Mouse (Mus musculus) mammary gland, adult 2 months (tissue): Measurements from ENCODE around the gene Tti1. TPM values are rescaled to one million over a fixed set of nuclear protein-coding genes. Genes with fewer than 3 reads are reported as not detected.

Experiments
- polyA plus RNA-seq: library from polyadenylated mRNA; depleted of rRNA; stranded (reverse); fragments of >200 nt; gene quantifications from 2 replicates; pipeline ENCODE4 v1.2.3, GENCODE M21; 2012; ENCODE audit warnings: low replicate concordance; rRNA removed

The Tti1 gene
- 17.4 and 24.9 TPM in 2 replicates for polyA plus RNA-seq

DNA sequence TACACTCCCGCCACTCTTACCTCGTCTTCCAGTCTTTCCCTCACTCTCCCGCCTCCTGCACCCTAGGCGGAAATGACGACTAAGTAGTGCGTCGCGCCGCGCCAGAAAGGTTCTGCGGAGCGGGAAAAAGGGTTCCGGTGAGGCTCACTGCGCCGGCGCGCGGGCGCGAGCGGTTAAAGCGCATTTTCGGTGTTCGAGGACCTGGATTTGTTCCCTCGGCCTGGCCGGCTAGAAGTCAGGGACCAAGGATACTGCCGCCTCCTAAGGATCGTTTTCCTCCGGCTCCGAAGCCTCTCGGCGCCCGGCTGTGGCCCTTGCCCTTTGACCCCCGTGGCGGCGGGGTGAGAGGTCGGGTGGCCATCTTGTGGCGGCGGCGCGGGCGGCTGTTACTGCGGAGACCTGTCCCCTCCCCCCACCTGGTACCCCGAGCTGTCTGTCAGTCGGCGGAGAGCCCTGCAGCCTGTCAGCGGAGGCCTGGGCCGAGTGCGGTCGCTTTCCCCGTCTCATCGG, at the start of gene Tti1, which contains the start of gene Rprd1b:
TSS of gene Tti1 (minus strand) at position 80 of the 510 bp plus-strand sequence.
TSS of gene Rprd1b (plus strand) at position 144 of the 510 bp plus-strand sequence.

Other genes starting within 250 kb of the Tti1 start
- gene Vstm2l, start 113.8 kb downstream of the Tti1 start, polyA plus RNA-seq, result not detected in 2 replicates
- 19.8 and 28.0 TPM in 2 replicates for gene Rprd1b, start 64 bp upstream of the Tti1 start, polyA plus RNA-seq
- gene Tgm2, start 118.0 kb upstream of the Tti1 start, polyA plus RNA-seq, result 362 and 382 TPM in 2 replicates
- gene D630003M21Rik, start 200.8 kb upstream of the Tti1 start, polyA plus RNA-seq, result 3.3 and 3.4 TPM in 2 replicates
- not detected in 2 replicates for gene Bpi, start 229.7 kb upstream of the Tti1 start, polyA plus RNA-seq